Mouse (Mus musculus) gastrocnemius, adult 2 months (tissue): Measurements from ENCODE around the gene Atp2b4. TPM values are rescaled to one million over a fixed set of nuclear protein-coding genes. Genes with fewer than 3 reads are reported as not detected.
"Not testable (repeated sequence)": the region's sequence is repeated elsewhere in the genome, so short reads cannot be mapped to it uniquely, and the experiment has no call there.

Source experiments
- DNase-seq: peaks from one replicate; pipeline ENCODE4 v3.0.0; 2022
- H3K27ac ChIP-seq: fragments of 200-600 bp; 2 replicates; pipeline ENCODE4 v1.8.1; 2022; ENCODE audit warnings: mild to moderate bottlenecking
- H3K4me3 ChIP-seq: fragments of 200-600 bp; 2 replicates; pipeline ENCODE4 v1.8.1; 2022; ENCODE audit warnings: mild to moderate bottlenecking, moderate library complexity
- CTCF ChIP-seq: fragments of 200-600 bp; IDR thresholded peaks from 2 replicates; pipeline ENCODE4 v1.8.1; 2022; ENCODE audit warnings: antibody characterized with exemption, mild to moderate bottlenecking, moderate library complexity
- intact Hi-C: fragments of 180-260 bp; cut with DNase I; formaldehyde crosslinking; loops from one replicate; pipeline ENCODE4 v1.15.1; 2025
- total RNA-seq, 2 experiments: library from RNA; stranded (reverse); gene quantifications; 2 replicates each; pipeline ENCODE4 v1.2.3; 2021

The Atp2b4 gene
- total RNA-seq, 2 experiments from 2014 or later, result 9.0 to 12.0 TPM

DNA sequence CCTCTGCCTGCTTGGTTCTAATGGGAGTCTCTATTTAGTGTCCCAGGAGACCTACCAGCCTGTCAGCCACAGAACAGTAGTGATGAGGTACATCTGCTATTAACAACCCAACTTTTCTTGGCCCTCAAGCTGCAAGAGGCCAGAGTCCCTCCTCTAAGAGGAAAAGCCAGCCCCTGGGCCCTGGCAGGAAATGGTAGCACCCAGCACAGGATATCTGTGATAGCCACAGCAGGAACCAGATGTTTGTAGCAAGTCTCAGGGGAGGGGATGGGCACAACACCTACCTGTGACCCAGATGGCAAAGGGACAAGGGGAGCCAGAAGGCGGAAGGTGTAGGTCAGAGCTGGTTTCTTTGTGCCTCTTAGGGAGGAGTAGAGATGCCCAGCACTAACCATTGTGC is 106.0 kb downstream of the Atp2b4 start:
- Histone ChIP-seq H3K4me3 (no peak overlapping the region), H3K27ac (no peak overlapping the region)
- intact Hi-C loops, result no loop called here
- no peak for TF ChIP-seq CTCF
- no peak for DNase-seq

- Histone ChIP-seq H3K27ac (no peak overlapping the region), H3K4me3 (no peak overlapping the region)
- intact Hi-C loops, result no loop called here
- no peak for DNase-seq
- TF ChIP-seq CTCF, result no peak
These were observed 106.5 kb downstream of the Atp2b4 start for GRCm38 (mm10) chr1:133694301-133694700.

- Histone ChIP-seq H3K27ac (no peak overlapping the region), H3K4me3 (no peak overlapping the region)
- intact Hi-C loops, result no loop called here
- no peak for TF ChIP-seq CTCF
- DNase-seq, result no peak
These were observed 107.2 kb downstream of the Atp2b4 start for GRCm38 (mm10) chr1:133693536-133694114.

DNA sequence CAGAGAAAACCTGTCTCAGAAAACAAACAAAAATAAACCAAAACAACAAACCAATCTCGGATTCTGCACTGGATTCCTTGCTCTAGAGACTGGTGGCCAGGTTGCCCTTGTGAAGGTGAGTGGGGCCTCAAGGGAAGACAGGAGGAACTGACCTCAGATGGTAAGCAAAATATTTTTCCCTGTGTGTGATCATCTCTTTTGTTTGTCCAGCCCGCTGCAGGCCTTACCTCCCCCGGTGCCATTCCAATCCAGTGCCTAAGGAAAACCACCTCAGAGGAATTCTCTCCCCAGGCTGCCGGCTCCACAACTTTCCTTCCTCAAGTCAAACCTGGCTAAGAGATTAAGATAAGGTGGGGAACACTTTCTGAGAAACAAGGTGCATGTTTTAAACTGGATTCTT is 108.6 kb downstream of the Atp2b4 start:
- Histone ChIP-seq H3K4me3 (no peak overlapping the region), H3K27ac (no peak overlapping the region)
- TF ChIP-seq CTCF, result no peak
- intact Hi-C loops, result no loop called here
- DNase-seq, result no peak

GRCm38 (mm10) chr1:133691046-133691445 is 109.8 kb downstream of the Atp2b4 start:
- TF ChIP-seq CTCF, result no peak
- Histone ChIP-seq H3K27ac (no peak overlapping the region), H3K4me3 (no peak overlapping the region)
- intact Hi-C loops, result no loop called here
- no peak for DNase-seq

DNA sequence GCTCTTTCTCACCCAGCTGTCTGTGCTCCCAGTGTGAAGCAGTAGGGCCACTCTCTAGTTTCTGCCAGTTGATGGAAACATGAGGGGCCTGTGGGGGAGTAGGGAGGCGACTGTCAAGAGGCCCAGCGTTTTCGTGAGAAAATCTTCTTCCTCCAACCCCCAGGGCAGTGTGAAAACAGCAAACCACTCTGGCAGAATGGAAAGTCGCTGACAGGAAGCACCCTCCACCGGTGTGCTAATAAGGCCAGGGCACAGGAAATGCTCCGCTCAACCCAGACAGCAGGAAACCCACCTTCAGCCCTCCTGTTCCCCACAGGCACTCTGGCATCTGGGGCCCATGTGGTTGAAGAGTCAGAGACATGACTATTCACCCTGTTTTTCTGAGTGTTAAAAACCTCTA is 110.9 kb downstream of the Atp2b4 start, which contains the start of gene Lax1:
Lax1 (minus strand) TSS at position 212 of the 400 bp plus-strand sequence.
- H3K4me3 ChIP-seq, result no peak within 1 kb of the TSS
- DNase-seq, result no peak
- no peak within 1 kb of the TSS for H3K27ac ChIP-seq
- no peak for TF ChIP-seq CTCF
- intact Hi-C loops, result no loop called here

- H3K27ac ChIP-seq, result no peak overlapping the region
These were observed 112.5 kb downstream of the Atp2b4 start for GRCm38 (mm10) chr1:133688301-133688700.

DNA sequence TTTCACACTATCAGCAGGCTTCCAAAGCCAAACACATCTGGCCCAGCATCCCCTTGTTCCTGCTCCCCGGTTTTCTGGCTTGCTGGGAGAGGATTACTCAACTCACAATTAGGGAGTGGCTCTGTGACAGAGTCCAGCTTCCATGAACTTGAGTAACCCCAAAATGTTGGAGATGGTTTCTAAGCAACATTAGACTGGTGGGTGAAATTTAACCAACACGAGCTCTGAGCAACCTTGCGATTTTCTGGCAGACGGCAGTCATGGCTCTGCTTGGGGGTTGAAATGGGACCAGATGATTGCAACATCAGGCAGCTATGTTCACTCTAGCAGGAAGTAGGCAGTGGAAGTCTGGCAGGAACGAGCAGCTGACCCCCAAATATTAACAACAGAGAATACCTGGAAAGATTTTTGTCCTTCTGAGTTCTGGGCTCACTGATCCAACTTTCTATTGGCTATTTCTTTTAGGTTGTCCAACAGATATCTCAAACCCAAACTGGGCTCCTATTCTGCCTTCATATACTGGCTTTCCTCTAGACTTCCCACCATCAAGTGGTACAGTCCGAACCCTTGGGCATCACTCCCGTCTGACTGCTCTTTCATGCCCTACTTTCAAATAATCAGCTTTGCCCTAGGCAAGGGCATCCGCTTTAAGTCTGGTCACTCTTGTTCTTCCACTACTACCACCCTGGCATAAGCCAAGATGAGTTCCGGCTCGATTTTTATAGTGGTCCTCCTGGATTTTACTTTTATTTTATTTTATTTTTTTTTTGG is 114.9 kb downstream of the Atp2b4 start:
- peak overlapping the region; percentile 81 for H3K27ac ChIP-seq
- intact Hi-C loops, result no loop called here
- TF ChIP-seq CTCF, result no peak
- H3K4me3 ChIP-seq, result peak overlapping the region; percentile 45
- peak; percentile 88 for DNase-seq

More at GRCm38 (mm10) chr1:133688301-133688700, 112.5 kb downstream of the Atp2b4 start:
- intact Hi-C loops, result no loop called here
- no peak for DNase-seq
- H3K4me3 ChIP-seq, result no peak overlapping the region
- TF ChIP-seq CTCF, result no peak

DNA sequence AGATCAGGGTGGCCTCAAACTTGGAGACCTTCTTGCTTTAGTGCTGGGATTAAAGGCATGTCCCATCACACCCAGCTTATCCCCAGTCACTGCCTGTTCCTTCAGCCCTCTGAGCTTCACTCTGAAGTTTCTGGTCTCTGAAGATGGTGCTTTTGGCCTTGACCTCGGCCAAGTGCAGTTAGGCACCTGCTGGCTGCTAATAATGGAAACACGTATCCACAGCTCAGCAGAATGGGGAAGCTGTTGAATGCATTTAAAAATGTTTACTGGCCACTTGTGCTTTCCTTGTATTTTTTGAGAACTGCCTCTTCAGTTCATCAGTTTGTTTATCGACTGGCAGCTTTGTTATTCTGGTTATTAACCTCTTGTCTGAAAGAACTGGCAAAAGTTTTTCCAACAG is 129.0 kb downstream of the Atp2b4 start:
- TF ChIP-seq CTCF, result no peak
- Histone ChIP-seq H3K27ac (peak overlapping the region; percentile 70), H3K4me3 (no peak overlapping the region)
- DNase-seq, result no peak
- intact Hi-C loops, result no loop called here

DNA sequence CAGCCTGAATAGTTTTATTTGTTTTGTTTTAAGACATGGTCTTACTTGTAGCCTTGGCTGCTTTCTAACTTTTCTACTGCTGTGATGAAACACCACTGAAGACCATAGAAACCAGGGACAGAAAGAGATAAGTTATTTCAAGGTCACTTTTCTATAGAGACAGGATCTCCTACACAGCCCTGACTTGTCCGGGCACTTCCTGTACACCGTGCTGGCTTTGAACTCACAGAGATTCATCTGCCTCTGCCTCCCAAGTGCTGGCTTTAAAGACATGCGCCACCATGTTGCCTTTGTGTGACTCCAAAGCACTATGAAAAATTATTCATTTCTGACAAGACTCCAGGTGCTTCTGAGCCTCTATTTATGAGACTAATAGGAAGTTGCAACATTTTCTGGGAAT is 129.6 kb downstream of the Atp2b4 start:
- DNase-seq, result no peak
- TF ChIP-seq CTCF, result no peak
- H3K27ac ChIP-seq, result peak overlapping the region; percentile 70
- H3K4me3 ChIP-seq, result no peak overlapping the region
- intact Hi-C loops, result no loop called here

DNA sequence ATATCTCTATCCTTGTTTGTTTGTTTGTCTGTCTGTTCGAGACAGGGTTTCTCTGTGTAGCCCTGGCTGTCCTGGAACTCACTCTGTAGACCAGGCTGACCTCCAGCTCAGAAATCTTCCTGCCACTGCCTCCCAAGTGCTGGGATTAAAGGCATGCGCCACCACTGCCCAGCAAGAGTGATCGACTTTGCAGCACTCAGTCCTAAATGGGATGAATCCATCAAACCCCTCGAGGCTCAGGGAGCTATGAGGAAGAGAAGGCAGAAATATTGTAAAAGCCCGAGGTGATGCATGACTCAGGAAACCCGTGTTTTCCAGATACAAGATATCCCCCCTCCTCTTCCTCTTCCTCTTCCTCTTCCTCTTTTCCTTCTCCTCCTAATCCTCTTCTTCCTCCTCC is 130.1 kb downstream of the Atp2b4 start:
- Histone ChIP-seq H3K27ac (peak overlapping the region; percentile 70; the same call in 1 of the 2 replicates), H3K4me3 (no peak overlapping the region)
- DNase-seq, result no peak
- TF ChIP-seq CTCF, result no peak
- intact Hi-C loops, result no loop called here

- intact Hi-C loops, result no loop called here
- no peak for TF ChIP-seq CTCF
- no peak overlapping the region for H3K4me3 ChIP-seq
- no peak overlapping the region for H3K27ac ChIP-seq
- DNase-seq, result no peak
These were observed 130.7 kb downstream of the Atp2b4 start for GRCm38 (mm10) chr1:133670190-133670589.

GRCm38 (mm10) chr1:133668618-133669017 is 132.2 kb downstream of the Atp2b4 start:
- intact Hi-C loops, result no loop called here
- H3K4me3 ChIP-seq, result no peak overlapping the region

DNA sequence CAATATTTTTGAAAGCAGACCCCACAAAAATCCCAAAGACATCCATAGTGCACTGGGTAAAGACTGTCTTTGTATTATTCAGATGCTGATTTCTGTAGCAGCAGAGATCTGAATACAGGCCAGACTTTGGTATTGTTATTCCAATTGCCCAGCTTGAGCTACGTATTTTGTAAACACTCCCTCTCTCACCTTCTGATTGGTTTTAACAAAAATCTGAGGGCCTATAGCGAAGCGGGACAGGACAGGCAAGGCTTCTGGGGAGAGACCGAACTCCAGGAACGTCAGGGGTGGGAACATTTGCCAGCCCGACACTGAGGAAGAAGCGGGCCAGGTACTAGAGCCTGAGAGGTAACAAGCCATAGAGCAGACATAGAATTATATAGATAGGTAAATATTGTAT is 133.1 kb downstream of the Atp2b4 start:
- DNase-seq, result no peak
- intact Hi-C loops, result no loop called here
- Histone ChIP-seq H3K4me3 (no peak overlapping the region), H3K27ac (no peak overlapping the region)
- TF ChIP-seq CTCF, result no peak

More at GRCm38 (mm10) chr1:133668618-133669017, 132.2 kb downstream of the Atp2b4 start:
- no peak for DNase-seq
- no peak for TF ChIP-seq CTCF
- H3K27ac ChIP-seq, result no peak overlapping the region

DNA sequence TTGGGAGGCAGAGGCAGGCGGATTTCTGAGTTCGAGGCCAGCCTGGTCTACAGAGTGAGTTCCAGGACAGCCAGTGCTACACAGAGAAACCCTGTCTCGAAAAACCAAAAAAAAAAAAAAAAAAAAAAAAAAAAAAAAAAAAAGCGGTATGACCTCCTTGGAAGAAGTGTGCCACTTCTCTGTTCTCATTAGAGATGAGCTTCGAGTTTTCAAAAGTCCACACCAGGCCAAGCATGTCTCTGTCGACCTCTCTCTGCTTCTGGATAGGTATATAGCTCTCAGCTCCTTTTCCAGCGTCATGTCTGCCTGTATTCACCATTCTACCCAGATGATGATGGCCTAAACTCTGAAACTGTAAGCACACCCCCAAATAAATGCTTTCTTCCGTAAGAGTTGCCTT is 135.1 kb downstream of the Atp2b4 start:
- intact Hi-C loops, H3K27ac ChIP-seq, DNase-seq, H3K4me3 ChIP-seq: not testable (repeated sequence)
